Mouse (Mus musculus): Measurements from ENCODE around the gene Prrg4.
"Not testable (repeated sequence)": the region's sequence is repeated elsewhere in the genome, so short reads cannot be mapped to it uniquely, and the experiment has no call there.

Gene Prrg4

DNA sequence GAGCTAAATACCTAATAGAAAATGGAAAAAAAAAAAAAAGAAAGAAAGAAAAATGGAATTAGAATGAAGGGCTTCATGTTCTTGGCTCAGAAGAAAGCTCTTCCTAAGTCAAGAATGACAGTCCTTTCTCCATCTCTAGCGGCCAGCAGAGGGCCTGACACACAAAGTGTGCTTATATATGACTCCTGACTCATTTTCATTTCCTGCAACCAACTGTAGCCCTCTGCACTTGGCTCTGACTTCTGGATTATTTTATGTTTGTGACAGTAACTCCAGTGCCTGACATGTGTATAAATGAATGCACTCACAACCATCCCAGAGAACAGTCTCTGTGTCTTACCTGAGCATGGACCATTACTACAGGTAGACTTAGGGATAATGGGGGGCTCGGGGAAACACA, 2.0 kb downstream of the Prrg4 start:
- in situ Hi-C loops (cut with MboI; ENCODE audit: low pct_unique_long_range_greater_than_20kb in 1 of 2, low sequenced_read_pairs in 2 of 2, unreplicated experiment in 1 of 2), result no loop called here

DNA sequence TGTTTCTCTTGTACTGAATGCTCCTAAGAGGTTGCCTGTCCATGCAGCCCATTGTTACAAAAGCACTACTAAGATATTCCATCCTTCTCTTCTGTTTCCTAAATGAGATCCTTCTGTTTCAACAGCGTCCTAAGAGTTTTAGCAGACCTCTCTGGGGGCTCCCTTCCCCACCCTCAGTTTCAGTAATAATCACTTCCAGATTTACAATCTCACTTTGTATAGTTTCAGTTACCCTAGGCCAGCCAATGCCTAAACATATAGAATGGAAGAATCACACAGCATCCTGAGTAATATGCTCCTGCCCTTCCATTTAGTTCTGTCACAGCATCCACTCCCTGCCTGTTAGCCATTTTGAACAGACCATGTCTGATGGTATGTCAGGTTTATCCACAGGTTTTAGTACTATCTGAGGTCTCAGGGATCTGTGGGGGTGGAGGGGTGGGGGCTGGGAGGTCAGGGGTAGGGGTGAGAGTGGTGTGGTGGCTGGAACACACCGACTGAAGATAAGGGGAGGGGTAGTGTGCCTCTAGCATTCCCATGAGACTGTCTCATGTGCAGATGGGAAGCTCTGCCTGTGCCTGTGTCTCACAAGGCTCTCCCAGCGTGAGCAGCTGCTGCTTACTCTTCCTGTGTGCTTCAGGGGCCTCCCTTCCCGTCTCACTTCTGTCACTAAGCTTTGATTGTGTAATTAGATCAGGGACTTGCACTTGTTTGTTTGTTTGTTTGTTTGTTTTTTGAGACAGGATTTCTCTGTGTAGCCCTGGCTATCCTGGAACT, 2.9 kb downstream of the Prrg4 start:
- in situ Hi-C loops (cut with MboI; ENCODE audit: low pct_unique_long_range_greater_than_20kb in 1 of 2, low sequenced_read_pairs in 2 of 2, unreplicated experiment in 1 of 2), result no loop called here

DNA sequence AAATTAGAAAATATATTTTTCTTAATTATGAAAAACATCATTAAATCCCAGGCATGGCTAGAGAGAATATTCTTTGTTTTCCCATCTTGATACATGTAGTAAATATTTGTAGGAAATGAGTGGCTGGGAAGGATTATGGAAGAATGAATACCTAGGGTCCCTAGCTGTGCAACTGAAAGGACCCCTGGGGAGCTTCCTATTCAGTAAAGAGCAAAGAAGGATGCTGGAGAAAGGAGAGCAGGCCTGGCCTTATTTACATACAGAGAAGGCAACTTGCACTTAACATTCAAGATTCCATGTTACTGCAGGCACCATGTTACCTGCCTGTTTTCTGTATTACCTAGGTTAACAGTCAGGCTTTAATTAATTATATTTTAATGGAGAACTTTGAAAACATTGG, 7.1 kb downstream of the Prrg4 start:
- in situ Hi-C loops (cut with MboI; ENCODE audit: low pct_unique_long_range_greater_than_20kb in 1 of 2, low sequenced_read_pairs in 2 of 2, unreplicated experiment in 1 of 2), result no loop called here

DNA sequence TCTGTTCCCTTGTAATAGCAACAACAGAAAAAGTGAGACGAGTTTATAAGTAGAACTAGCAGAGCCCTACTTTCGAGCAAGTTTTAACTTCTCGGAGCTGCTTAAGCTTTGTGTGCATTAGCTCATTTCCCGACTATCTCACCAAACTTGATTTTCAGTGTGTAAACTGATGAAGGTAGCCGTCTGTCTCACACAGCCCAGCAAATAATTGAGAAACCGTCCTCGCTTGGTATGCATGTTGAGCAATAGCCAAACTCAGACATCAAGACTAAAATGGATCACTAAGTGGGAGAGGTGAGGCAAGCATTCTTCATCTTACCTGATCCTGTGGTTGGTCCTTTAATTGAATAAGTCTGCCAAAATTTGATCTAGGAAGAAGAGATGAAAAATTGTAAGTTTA, 7.9 kb downstream of the Prrg4 start:
- in situ Hi-C loops (cut with MboI; ENCODE audit: low pct_unique_long_range_greater_than_20kb in 1 of 2, low sequenced_read_pairs in 2 of 2, unreplicated experiment in 1 of 2), result no loop called here

DNA sequence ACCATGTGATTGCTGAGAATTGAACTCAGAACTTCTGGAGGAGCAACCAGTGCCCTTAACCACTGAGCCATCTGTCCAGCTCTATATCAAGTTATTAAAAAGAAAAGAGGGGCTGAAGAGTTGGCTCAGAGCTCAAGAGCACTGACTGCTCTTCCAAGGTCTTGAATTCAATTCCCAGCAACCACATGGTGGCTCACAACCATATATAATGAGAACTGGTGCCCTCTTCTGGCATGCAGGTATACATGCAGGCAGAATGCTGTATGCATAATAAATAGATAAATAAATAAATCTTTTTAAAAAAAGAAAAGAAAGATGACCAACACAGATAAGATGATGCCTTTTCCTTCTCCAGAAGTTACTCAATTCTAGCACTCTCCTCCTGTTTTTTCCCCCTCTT, 8.7 kb downstream of the Prrg4 start:
- in situ Hi-C loops (cut with MboI; ENCODE audit: low pct_unique_long_range_greater_than_20kb in 1 of 2, low sequenced_read_pairs in 2 of 2, unreplicated experiment in 1 of 2), result no loop called here

DNA sequence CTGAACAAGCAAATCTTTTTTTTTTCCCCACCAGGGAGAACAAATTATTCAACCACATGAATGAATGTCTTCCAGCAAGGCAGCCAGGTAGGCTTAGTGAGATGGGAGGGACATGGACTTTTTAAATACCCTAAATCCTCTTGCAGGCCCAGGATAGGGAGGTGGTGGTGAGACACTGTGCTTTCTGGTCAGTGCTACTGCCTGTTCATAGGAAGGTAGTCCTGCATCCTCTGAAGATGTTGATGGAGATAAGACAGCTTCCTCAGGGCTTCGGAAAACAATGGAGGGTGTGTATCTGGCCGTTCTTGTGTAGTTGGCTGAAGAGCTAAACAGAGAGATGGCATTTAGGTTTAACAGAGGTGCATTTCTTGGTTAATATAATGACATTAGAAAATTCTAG, 17.2 kb downstream of the Prrg4 start:
- in situ Hi-C loops (cut with MboI; ENCODE audit: low pct_unique_long_range_greater_than_20kb in 1 of 2, low sequenced_read_pairs in 2 of 2, unreplicated experiment in 1 of 2), result no loop called here

DNA sequence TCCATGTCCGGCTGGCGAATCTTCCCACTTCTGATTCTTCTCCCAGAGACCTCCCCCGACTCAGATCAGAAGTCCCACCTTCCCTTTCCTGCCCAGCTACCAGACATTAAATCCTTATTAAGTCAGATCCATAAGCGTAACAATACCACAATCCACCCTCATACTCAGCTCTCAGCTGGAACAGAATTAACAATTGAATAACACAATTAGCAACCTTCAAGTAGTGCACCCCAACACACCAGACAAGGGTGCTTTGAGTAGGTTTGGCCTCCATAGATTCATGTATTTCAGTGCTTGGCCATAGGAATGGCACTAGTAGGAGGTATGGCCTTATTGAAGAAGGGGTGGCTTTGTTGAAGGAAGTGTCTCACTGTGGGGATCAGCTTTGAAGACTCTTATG, 23.5 kb downstream of the Prrg4 start:
- in situ Hi-C loops (cut with MboI; ENCODE audit: low pct_unique_long_range_greater_than_20kb in 1 of 2, low sequenced_read_pairs in 2 of 2, unreplicated experiment in 1 of 2), result no loop called here

DNA sequence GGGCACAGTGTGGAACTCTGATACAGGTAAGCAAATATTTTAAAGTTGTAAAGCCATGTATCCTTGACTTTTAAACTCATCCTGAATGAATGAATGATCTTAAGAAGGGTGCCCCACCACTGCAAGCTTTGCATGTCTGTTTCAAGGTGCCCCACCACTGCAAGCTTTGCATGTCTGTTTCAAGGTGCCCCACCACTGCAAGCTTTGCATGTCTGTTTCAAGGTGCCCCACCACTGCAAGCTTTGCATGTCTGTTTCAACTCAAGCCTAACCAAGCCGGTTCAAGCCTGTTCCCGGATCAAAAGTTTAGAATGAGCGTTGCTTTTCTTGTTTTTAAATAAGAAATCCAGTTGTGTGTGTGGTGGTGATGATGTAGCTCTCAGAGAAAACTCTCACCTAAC, 30.9 kb downstream of the Prrg4 start:
- in situ Hi-C loops (cut with MboI; ENCODE audit: low pct_unique_long_range_greater_than_20kb in 1 of 2, low sequenced_read_pairs in 2 of 2, unreplicated experiment in 1 of 2), result not testable (repeated sequence)

DNA sequence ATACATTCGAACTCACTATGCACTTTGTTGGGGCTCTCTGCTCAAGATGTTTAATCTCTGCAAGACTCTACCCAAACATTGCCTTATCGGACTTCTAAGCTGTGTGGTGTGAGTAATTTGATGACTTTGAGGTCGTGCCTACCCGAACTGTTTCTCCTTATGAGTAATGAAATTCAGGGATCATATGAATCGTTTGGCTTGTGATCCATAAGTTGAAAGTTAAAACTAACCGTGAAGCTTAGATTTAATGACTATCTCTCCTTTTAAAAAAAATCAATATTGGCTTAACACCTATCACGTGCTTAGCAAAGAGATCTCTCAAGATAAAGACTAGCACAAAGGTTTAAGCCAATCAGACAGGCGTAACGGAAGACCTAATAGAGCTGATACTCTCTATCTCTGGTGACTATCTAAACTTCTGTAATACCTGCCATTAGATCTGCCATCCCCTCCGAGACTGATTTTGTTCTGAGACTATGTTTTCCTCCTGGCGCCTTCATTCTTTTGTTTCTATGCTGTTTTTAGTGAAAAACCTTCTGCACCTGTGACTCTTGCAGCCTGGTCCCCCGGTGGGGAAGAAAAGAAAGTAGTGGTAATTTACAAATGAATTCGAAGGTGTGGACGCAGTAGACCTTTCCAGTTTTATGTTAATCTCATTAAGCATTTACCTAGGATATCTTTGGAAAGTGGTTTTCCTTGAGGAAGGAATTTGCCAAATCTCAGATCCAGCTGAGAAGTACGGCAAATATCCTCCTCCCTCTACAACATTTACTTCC, 31.9 kb downstream of the Prrg4 start:
- in situ Hi-C loops (cut with MboI; ENCODE audit: low pct_unique_long_range_greater_than_20kb in 1 of 2, low sequenced_read_pairs in 2 of 2, unreplicated experiment in 1 of 2), result no loop called here

DNA sequence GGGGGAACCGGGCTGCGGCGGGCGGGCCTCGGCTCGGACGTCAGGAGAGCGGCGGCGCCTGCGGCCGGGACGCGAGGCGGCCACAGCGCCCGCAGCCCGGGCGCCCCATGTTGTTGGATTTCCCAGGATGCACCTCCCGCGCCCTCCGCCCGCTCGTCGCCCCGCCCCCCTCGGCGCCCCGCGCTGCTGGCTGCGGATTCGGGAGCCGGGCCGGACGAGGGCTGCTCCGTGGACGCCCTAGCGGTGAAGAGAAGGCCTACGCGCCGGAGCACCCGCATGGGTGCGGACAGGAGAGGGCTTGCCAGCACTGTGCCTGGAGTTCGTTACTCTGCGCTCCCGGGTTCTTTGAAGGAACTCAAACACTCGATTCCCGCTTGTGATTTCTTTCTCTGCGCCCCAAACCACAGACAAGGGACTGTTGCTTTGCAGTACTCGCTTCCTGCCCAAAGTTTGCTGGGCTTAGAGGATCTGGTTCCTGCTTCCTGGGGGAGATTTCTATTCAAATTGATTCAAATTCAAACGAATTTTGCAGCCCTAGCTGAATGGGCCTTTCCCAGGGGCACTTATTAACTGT, 32.7 kb downstream of the Prrg4 start:
- in situ Hi-C loops (cut with MboI; ENCODE audit: low pct_unique_long_range_greater_than_20kb in 1 of 2, low sequenced_read_pairs in 2 of 2, unreplicated experiment in 1 of 2), result no loop called here

DNA sequence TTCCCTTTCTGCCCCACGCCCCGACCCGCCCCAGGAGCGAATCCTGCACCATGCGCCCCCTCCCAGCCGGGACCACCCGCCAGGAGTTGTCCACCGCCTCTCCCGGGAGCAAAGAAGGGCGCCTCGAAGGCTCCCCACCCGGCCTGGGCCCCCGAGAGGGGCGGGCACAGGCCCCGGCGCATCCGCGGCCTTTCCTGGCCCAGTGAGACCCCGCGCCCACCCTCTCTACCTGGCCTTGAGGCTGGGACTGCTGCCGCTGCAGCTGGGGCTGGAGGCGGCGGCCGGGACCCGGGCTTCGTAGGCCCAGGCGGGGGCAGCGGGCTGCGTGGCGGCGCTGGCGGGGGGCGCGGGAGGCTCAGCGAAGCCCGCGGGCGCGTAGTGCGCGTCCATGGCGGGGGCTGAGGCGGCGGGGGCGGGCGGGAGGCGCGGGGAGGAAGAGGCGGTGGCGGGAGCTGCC, 33.3 kb downstream of the Prrg4 start, which contains the start of gene Qser1:
Gene Qser1 (minus strand): TSS at position 390 of the 457 bp plus-strand sequence.
- in situ Hi-C loops (cut with MboI; ENCODE audit: low pct_unique_long_range_greater_than_20kb in 1 of 2, low sequenced_read_pairs in 2 of 2, unreplicated experiment in 1 of 2), result no loop called here

DNA sequence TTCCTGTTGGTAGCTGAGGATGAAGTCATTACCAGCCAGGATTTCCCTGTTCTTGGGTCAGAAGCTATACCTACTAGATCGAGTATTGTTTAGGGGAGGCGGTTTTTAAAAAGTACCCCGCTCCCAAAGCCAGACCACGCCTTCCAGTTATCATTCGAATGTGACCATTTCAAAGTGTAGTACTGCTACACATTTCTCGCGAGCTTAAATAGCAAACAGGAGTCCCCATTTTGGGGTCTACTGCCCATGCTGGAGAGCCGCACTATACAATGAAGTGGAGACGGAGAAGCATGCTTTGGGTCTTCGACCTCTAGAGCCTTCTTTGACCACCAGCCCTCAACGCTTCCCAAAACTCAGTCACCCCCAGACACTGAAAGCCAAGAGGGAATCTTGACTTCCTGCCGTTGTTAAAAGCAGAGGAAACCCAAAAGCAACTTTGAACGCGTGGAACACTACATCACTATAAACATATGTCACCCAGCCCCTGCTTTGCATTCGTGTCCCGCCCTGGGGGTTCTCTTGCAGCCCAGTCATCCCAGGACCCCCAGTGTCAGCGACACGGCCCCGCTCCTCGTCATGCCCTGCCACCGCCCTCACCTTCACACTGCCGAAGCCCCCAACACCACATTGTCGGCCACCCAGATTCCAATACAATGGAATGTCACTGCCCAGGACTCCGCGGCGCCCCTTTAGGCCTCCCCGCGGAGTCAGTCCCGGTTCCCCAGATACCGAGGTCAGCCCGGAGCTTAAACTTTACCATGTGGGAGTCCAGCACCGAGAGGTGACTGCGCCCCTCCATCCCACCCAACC, 33.9 kb downstream of the Prrg4 start:
- in situ Hi-C loops (cut with MboI; ENCODE audit: low pct_unique_long_range_greater_than_20kb in 1 of 2, low sequenced_read_pairs in 2 of 2, unreplicated experiment in 1 of 2), result no loop called here

DNA sequence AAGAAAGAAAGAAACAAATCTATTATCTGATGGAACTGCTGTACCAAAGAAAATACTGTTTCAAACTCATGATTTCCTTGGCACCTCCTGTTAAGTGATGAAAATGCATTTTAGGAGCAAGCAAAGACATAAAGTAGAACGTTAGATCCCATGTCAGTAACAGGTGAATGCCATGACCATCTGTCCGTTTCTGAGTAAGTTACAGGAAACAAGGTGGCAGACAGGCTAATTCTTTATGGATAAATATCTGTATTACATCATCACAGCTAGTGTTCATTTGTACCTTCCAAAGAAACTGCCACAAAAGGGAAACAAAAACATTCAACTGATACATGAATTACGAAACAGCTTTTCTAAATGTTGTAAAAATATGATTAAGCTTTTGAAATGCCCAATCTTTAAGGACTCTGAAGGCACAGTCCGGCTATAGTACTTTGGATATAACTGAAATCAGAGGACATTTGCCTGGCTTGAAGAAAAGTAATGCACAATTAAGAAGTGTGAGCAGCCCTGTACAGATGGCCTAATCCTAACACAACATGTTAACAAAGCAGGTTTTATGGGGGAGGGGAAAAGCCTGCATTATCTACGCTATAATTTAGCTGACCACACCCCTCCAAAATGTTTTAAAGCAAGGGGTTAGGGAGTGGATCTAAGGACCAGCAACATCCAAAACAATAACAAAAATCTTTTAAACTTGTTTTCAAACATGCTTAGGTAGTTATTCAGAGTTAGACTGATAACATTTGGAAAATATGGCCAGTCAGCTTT, 35.3 kb downstream of the Prrg4 start:
- in situ Hi-C loops (cut with MboI; ENCODE audit: low pct_unique_long_range_greater_than_20kb in 1 of 2, low sequenced_read_pairs in 2 of 2, unreplicated experiment in 1 of 2), result no loop called here

DNA sequence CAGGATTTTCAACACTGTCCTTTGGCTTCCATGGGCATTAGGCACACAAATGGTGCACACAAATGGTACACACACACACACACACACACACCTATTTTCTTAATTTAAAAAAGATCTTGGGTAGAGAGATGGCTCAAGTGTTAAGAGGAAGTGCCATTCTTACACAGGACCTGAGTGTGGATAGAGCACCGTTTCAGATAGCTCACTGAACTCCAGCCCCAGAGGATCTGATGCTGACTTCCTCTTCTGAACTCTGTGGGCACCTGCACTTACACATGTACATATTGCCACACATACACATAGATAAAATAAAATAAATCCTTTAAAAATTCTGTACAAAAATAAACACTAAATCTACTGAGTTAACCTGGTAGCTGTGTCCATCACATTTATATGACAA, 44.2 kb downstream of the Prrg4 start:
- in situ Hi-C loops (cut with MboI; ENCODE audit: low pct_unique_long_range_greater_than_20kb in 1 of 2, low sequenced_read_pairs in 2 of 2, unreplicated experiment in 1 of 2), result no loop called here

All from mouse embryonic stem cell (cell line).